Mouse (Mus musculus) kidney, embryonic 16.5 days (tissue): ENCODE measurements around the gene Man1a. TPM values are rescaled to one million over a fixed set of nuclear protein-coding genes. Genes with fewer than 3 reads are reported as not detected.

Experiments
- ATAC-seq: fragments of 200-750 bp; cut with Nextera tagmentation; 2 replicates; pipeline ENCODE4 v1.8.0; 2017; ENCODE audit warnings: moderate TSS enrichment; ENCODE audit not compliant: low FRiP score, low TSS enrichment
- H3K27ac ChIP-seq: fragments of 300-500 bp; sonication (generic); 2 replicates; pipeline ENCODE4 v1.5.1; 2014; ENCODE audit warnings: low read length
- H3K27me3 ChIP-seq: fragments of 300-500 bp; sonication (generic); 2 replicates; pipeline ENCODE4 v1.6.1; 2014; ENCODE audit warnings: low read length, control low read depth, mixed read lengths; ENCODE audit not compliant: insufficient read depth
- H3K36me3 ChIP-seq: fragments of 300-500 bp; sonication (generic); 2 replicates; pipeline ENCODE4 v1.6.1; 2014; ENCODE audit warnings: low read length, control low read depth, mixed read lengths; ENCODE audit not compliant: insufficient read depth
- H3K4me1 ChIP-seq: fragments of 300-500 bp; sonication (generic); 2 replicates; pipeline ENCODE4 v1.6.1; 2014; ENCODE audit warnings: low read length, control low read depth, mixed read lengths; ENCODE audit not compliant: insufficient read depth
- H3K4me2 ChIP-seq: fragments of 300-500 bp; sonication (generic); replicated peaks from 2 replicates; pipeline ENCODE4 v1.6.1; 2014; ENCODE audit warnings: low read depth, low read length
- H3K4me3 ChIP-seq: fragments of 300-500 bp; sonication (generic); 2 replicates; pipeline ENCODE4 v1.5.1; 2014; ENCODE audit warnings: mild to moderate bottlenecking, low read length
- H3K9ac ChIP-seq: fragments of 300-500 bp; sonication (generic); replicated peaks from 2 replicates; pipeline ENCODE4 v1.6.1; 2014; ENCODE audit warnings: low read length
- H3K9me3 ChIP-seq: fragments of 300-500 bp; sonication (generic); 2 replicates; pipeline ENCODE4 v1.6.1; 2016; ENCODE audit warnings: low read length, control low read depth
- WGBS: fragments of 180-500 bp; shearing (Covaris S2); extraction: QIAGEN DNeasy Blood & Tissue Kit; methylation state at CpG from one replicate; pipeline ENCODE4 v1.1.7; 2014; 5-methylcytosine and 5-hydroxymethylcytosine counted together
- polyA plus RNA-seq: library from polyadenylated mRNA; unstranded; fragments of >200 nt; fragmentation: Nextera tagmentation; extraction: Ambion mirVana; gene quantifications from 2 replicates; pipeline ENCODE4 v1.2.1, GENCODE M21; 2015

Gene Man1a
- polyA plus RNA-seq, 1 experiment from 2014 or later: 6.5 TPM

- H3K4me2 ChIP-seq: no peak overlapping the region
- no peak overlapping the region for H3K9ac ChIP-seq
- WGBS: 89% methylated on average over 13 of the region's 13 CpGs
- H3K4me3 ChIP-seq: no peak overlapping the region
- H3K9me3 ChIP-seq: no peaks in the 10 kb centered on the region
- H3K27ac ChIP-seq: no peak overlapping the region
- no peaks in the 10 kb centered on the region for H3K36me3 ChIP-seq
- no peaks in the 10 kb centered on the region for H3K27me3 ChIP-seq
- peaks cover 8% of the 10 kb centered on the region for H3K4me1 ChIP-seq
- ATAC-seq: no peak
These were observed 79.1 kb downstream of the Man1a start for GRCm38 (mm10) chr10:53997301-53997700.

- Histone ChIP-seq H3K27ac (no peak overlapping the region), H3K9me3 (no peaks in the 10 kb centered on the region), H3K4me1 (peaks cover 8% of the 10 kb centered on the region), H3K4me3 (no peak overlapping the region), H3K9ac (no peak overlapping the region), H3K36me3 (no peaks in the 10 kb centered on the region), H3K4me2 (no peak overlapping the region), H3K27me3 (no peaks in the 10 kb centered on the region)
- ATAC-seq: peak; percentile 69; the same call in 1 of the 2 replicates
These were observed 80.2 kb downstream of the Man1a start for GRCm38 (mm10) chr10:53996216-53996615.

GRCm38 (mm10) chr10:53994591-53994990, 81.8 kb downstream of the Man1a start:
- WGBS: 69% methylated on average over 3 of the region's 3 CpGs
- Histone ChIP-seq H3K36me3 (no peaks in the 10 kb centered on the region), H3K4me2 (no peak overlapping the region), H3K4me1 (peaks cover 8% of the 10 kb centered on the region), H3K9me3 (no peaks in the 10 kb centered on the region), H3K4me3 (no peak overlapping the region), H3K27ac (no peak overlapping the region), H3K9ac (no peak overlapping the region), H3K27me3 (no peaks in the 10 kb centered on the region)
- ATAC-seq: peak; percentile 77; the same call in 1 of the 2 replicates

- H3K4me1 ChIP-seq: 0 out of 2 replicates have a peak, but pooled peaks cover 3% of the 10 kb centered on the region
- WGBS: 67% methylated on average over 4 of the region's 4 CpGs
- no peak for ATAC-seq
- no peak overlapping the region for H3K4me2 ChIP-seq
- H3K36me3 ChIP-seq: no peaks in the 10 kb centered on the region
- no peak overlapping the region for H3K4me3 ChIP-seq
- no peaks in the 10 kb centered on the region for H3K9me3 ChIP-seq
- H3K27ac ChIP-seq: no peak overlapping the region
- H3K9ac ChIP-seq: no peak overlapping the region
- no peaks in the 10 kb centered on the region for H3K27me3 ChIP-seq
These were observed 86.0 kb downstream of the Man1a start for GRCm38 (mm10) chr10:53990434-53990833.

GRCm38 (mm10) chr10:53984894-53985293, 91.5 kb downstream of the Man1a start:
- 94% methylated on average over 5 of the region's 5 CpGs for WGBS
- no peak overlapping the region for H3K4me2 ChIP-seq
- no peak overlapping the region for H3K27ac ChIP-seq
- no peaks in the 10 kb centered on the region for H3K9me3 ChIP-seq
- ATAC-seq: no peak
- peaks cover 8% of the 10 kb centered on the region; the same call in 1 of the 2 replicates for H3K4me1 ChIP-seq
- H3K36me3 ChIP-seq: no peaks in the 10 kb centered on the region
- no peak overlapping the region for H3K9ac ChIP-seq
- H3K27me3 ChIP-seq: no peaks in the 10 kb centered on the region
- no peak overlapping the region for H3K4me3 ChIP-seq

GRCm38 (mm10) chr10:53984086-53984485, 92.3 kb downstream of the Man1a start:
- peaks cover 8% of the 10 kb centered on the region; the same call in 1 of the 2 replicates for H3K4me1 ChIP-seq
- H3K27me3 ChIP-seq: no peaks in the 10 kb centered on the region
- no peaks in the 10 kb centered on the region for H3K9me3 ChIP-seq
- H3K9ac ChIP-seq: no peak overlapping the region
- ATAC-seq: no peak
- no peak overlapping the region for H3K27ac ChIP-seq
- no peaks in the 10 kb centered on the region for H3K36me3 ChIP-seq
- H3K4me2 ChIP-seq: no peak overlapping the region
- 60% methylated on average over 3 of the region's 3 CpGs for WGBS
- H3K4me3 ChIP-seq: no peak overlapping the region

GRCm38 (mm10) chr10:53978647-53979046, 97.8 kb downstream of the Man1a start:
- H3K36me3 ChIP-seq: no peaks in the 10 kb centered on the region
- ATAC-seq: no peak
- WGBS: 47% methylated on average over 1 of the region's 1 CpGs

GRCm38 (mm10) chr10:53974180-53974579, 102.2 kb downstream of the Man1a start:
- H3K9ac ChIP-seq: no peak overlapping the region
- no peaks in the 10 kb centered on the region for H3K9me3 ChIP-seq
- H3K27me3 ChIP-seq: no peaks in the 10 kb centered on the region
- no peak for ATAC-seq
- H3K4me2 ChIP-seq: no peak overlapping the region
- H3K4me1 ChIP-seq: 0 out of 2 replicates have a peak, but pooled peaks cover 3% of the 10 kb centered on the region
- H3K36me3 ChIP-seq: no peaks in the 10 kb centered on the region
- H3K4me3 ChIP-seq: no peak overlapping the region
- no peak overlapping the region for H3K27ac ChIP-seq

More at GRCm38 (mm10) chr10:53978647-53979046, 97.8 kb downstream of the Man1a start:
- no peak overlapping the region for H3K4me2 ChIP-seq
- no peak overlapping the region for H3K9ac ChIP-seq
- no peaks in the 10 kb centered on the region for H3K27me3 ChIP-seq
- no peak overlapping the region for H3K27ac ChIP-seq
- no peaks in the 10 kb centered on the region for H3K9me3 ChIP-seq
- peaks cover 8% of the 10 kb centered on the region; the same call in 1 of the 2 replicates for H3K4me1 ChIP-seq
- no peak overlapping the region for H3K4me3 ChIP-seq

GRCm38 (mm10) chr10:53959759-53960158, 116.7 kb downstream of the Man1a start:
- no peaks in the 10 kb centered on the region for H3K27me3 ChIP-seq
- no peaks in the 10 kb centered on the region for H3K9me3 ChIP-seq
- no peak overlapping the region for H3K27ac ChIP-seq
- H3K9ac ChIP-seq: no peak overlapping the region
- no peaks in the 10 kb centered on the region for H3K36me3 ChIP-seq
- no peak overlapping the region for H3K4me2 ChIP-seq
- 65% methylated on average over 3 of the region's 3 CpGs for WGBS
- no peak overlapping the region for H3K4me3 ChIP-seq
- ATAC-seq: no peak
- no peaks in the 10 kb centered on the region for H3K4me1 ChIP-seq

- Histone ChIP-seq H3K9ac (no peak overlapping the region), H3K27me3 (no peaks in the 10 kb centered on the region), H3K4me1 (0 out of 2 replicates have a peak, but pooled peaks cover 6% of the 10 kb centered on the region), H3K4me3 (no peak overlapping the region), H3K36me3 (no peaks in the 10 kb centered on the region), H3K4me2 (no peak overlapping the region), H3K27ac (no peak overlapping the region), H3K9me3 (no peaks in the 10 kb centered on the region)
- 75% methylated on average over 7 of the region's 7 CpGs for WGBS
- no peak for ATAC-seq
These were observed 134.8 kb downstream of the Man1a start for GRCm38 (mm10) chr10:53941597-53941996.
